Mouse (Mus musculus) naive thymus-derived CD4-positive, alpha-beta T cell, adult 2 months (primary cell): ENCODE results near the gene Vcpkmt.
"Not testable (repeated sequence)": the region's sequence is repeated elsewhere in the genome, so short reads cannot be mapped to it uniquely, and the experiment has no call there.

Experiments used
- DNase-seq: peaks from one replicate; pipeline ENCODE4 v3.0.0-alpha.2; 2011; ENCODE audit warnings: low read depth

Vcpkmt gene

GRCm38 (mm10) chr12:69582613-69583269 lies at the start of gene Vcpkmt:
TSS of gene Vcpkmt (minus strand) at chr12:69583028.
- peak; percentile 96 for DNase-seq

- DNase-seq = not testable (repeated sequence)
Measured at GRCm38 (mm10) chr12:69618590-69618989, 35.8 kb upstream of the Vcpkmt start.

- no peak for DNase-seq
Measured at GRCm38 (mm10) chr12:69604367-69604766, 21.5 kb upstream of the Vcpkmt start.

- no peak for DNase-seq
Measured at GRCm38 (mm10) chr12:69597446-69597845, 14.6 kb upstream of the Vcpkmt start.

- no peak for DNase-seq
Measured at GRCm38 (mm10) chr12:69593130-69593529, 10.3 kb upstream of the Vcpkmt start.

DNA sequence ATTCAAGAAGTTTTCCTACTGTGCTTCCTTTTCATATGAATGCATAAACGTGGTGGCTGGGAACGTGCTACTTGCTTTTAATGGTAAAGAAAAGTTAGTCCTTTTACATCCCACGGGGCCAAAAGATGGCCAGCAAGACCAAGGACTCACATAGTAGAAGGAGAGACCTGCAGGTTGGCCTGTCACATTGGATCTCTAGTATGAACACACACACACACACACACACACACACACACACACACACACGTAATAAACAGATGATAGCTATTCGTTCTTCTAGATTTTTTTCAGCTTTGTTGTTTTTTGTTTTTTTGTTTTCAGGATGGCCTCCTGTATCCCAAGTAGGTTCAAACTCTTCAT lies 422 bp upstream of the Vcpkmt start:
- no peak for DNase-seq

DNA sequence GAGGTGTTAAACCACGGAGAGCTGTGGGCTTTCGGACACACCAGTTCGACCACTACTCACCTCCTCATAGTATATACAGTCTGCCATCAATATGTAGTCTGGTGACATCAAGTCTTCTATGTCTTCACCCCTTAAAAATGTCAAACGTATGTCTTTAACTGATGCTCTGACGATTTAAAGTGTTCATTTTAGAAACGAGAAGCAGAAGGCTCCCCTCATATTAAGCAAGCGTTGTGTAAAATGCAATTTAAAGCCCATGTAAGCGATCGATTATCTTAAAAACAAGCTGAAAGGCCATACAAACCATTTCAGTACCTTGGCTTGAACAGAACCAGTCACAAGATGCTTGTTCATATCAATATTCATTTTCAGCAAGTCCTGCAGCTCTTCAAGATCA lies 614 bp downstream of the Vcpkmt start:
- DNase-seq = no peak

DNA sequence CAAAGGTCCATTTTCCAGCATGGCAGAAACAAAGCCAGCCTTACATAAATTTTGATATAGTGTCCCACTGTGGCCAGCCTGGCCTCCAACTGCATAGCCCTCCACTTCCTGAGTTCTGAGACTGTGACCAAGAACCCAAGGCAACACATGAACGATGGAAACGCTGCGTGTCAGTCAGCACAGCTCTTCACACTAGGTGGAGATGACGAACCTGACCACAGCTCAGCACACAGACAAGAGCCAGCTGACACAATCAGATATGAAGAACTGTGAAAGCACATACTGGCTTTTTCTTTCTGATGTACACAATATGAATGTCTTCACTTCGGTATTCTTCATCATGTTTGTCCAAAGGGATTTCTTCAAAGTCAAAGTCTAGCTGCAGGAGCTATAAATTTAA lies 3.2 kb downstream of the Vcpkmt start:
- DNase-seq = peak; percentile 20

- DNase-seq = no peak
Measured at GRCm38 (mm10) chr12:69576120-69576627, 6.7 kb downstream of the Vcpkmt start.

DNA sequence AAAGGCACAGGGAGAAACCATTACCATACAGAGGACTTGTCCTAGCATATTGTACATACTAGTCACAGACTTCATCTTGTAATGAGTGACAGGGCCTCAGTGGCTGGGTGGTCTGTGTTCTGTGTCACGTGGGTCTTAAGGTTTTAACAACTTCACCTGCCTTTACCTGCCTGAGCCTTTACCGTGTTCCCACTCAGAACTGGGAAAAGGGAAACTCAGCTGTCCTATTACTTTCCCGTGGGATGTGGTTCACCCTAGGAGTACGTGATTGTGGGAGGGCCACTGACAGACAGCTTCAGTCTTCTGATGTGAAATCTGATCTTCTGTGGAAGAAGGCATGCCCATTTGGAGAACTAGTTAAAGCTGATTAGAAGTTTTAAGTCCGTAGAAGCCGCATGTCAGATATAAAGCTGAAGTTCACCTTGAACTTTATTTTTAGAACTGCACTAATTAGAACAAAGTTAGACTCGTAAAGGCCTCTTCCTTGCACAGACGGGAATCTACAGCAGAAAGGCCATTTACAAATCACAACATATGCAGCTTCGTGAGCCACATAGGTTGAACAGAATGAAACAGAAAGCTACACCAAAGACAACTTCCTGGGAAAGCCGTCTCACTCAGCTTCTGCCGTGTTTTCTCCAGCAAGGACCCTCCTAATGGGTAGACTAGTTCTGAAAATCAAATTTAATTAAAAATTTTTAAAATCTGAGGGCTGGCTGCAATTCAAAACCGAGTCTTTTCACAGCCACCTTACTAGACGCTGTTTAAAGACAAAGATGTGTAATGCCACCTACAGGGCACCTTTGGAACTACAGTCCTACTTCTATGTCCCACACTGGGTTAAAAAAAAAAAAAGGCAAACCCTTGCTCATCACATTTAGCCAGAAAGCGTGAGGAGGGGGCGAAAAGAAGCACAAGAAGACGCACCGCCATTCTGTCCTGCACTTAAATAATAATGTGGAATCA lies 8.6 kb downstream of the Vcpkmt start:
- peak; percentile 94 for DNase-seq

GRCm38 (mm10) chr12:69573271-69573670 lies 9.6 kb downstream of the Vcpkmt start:
- DNase-seq = no peak

- no peak for DNase-seq
Measured at GRCm38 (mm10) chr12:69569926-69570325, 12.9 kb downstream of the Vcpkmt start.

GRCm38 (mm10) chr12:69568266-69568665 lies 14.6 kb downstream of the Vcpkmt start:
- DNase-seq = no peak

GRCm38 (mm10) chr12:69561006-69561405 lies 21.8 kb downstream of the Vcpkmt start:
- not testable (repeated sequence) for DNase-seq

GRCm38 (mm10) chr12:69556221-69556861 lies 26.5 kb downstream of the Vcpkmt start:
- DNase-seq = no peak

DNA sequence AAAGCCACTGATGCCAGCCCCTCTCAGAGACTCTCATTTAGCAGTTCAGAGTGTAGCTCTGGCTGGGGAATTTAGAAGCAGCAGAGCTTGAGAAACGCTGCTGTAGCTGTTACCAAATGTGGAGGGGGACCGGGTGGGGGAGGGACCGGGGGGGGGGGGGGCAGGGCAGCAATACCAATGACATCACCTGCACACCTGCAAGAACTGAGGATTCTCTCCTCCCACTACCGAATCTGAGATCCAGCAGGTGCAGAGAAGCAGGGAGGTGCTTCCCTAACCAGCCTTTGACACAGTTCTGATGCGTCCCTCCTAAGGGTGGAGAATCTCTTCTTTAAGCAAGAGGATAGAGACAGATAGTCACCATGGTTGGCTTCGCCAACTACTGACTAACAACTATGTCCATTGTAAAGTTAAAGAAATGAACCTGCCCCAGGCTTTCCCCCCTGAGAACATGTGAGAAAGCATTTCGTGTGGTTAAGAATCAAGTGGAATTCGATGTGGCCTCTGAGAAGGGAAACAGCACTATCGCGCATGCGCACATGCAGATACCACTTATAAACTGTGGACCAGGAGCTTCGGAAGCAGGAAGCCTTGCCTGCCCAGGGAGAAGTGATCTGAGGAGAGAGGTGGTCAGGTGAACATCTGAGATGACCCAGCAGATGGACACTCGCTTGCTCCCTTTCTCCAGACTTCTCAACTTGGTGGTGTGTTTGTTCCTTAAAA lies 37.2 kb downstream of the Vcpkmt start:
- DNase-seq = no peak

DNA sequence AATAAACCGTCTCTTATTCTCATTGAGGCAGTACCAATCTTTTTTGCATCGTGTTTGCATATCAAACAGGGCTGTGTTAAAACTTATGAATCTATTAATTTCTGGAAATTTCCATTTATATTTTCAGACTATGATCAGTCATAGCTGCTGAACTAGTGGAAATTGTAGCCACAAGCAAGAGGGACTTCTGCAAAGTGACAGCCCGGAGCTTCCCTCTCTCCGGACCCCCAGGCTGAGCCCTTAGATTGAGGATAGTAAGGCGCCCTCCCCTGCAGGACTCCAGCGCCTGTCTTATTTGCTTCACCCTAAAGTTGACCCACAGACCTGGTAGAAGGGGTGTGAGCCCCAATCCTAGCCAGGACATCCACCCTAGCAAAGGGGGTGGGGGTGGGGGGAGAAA lies 37.8 kb downstream of the Vcpkmt start:
- DNase-seq = no peak

- no peak for DNase-seq
Measured at GRCm38 (mm10) chr12:69544562-69544961, 38.3 kb downstream of the Vcpkmt start.

GRCm38 (mm10) chr12:69542376-69542775 lies 40.5 kb downstream of the Vcpkmt start:
- DNase-seq = no peak

DNA sequence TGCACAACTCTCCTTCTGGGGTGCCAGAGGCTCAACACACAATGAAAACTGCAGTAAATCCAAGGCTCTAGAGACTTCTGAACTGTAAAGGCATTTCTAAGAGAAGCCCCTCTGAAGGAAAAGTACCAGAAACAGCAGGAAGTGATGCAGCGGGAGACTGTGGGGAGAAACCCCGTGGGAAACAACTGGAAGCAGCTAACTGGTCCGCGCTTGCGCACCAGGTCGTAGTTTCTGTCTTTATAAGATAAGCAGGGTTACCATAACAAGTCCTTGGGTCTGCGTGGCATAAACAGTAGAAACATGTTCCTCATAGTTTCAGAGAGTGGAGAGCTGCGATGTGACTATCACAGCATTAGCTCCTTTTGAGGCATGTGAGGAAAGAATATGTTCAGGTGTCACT lies 41.2 kb downstream of the Vcpkmt start:
- peak; percentile 36 for DNase-seq

DNA sequence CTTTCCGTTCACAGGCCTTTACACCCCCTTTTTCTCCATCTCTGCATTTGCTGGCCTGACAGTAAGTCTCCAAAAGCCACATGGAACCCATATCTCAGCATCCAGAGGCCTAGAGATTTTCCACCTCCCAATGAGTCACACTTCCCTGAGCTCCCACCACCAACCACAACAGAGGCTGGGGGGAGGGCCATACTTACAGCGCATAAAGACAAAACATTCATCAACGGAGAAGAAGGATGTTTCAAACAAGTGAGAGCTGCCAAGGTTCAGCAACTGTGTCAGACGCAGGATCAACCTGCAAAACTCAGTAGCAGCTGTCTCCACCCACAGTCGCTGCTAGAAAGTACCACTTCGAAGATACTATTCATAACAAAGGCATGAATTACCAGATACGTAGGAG lies 43.5 kb downstream of the Vcpkmt start:
- peak; percentile 81 for DNase-seq
